Mouse (Mus musculus) intestine, embryonic 16.5 days (tissue): ENCODE data around the gene Gm21293. TPM values are rescaled to one million over a fixed set of nuclear protein-coding genes. Genes with fewer than 3 reads are reported as not detected.

Source experiments
- polyA plus RNA-seq: library from polyadenylated mRNA; unstranded; fragments of >200 nt; fragmentation: Nextera tagmentation; extraction: Ambion mirVana; gene quantifications from 2 replicates; pipeline ENCODE4 v1.2.1, GENCODE M21; 2015

The Gm21293 gene
- polyA plus RNA-seq, 1 experiment from 2014 or later: not detected

Other genes starting within 250 kb of the Gm21293 start
- not detected in 2 replicates for gene Gm6763, start 8.5 kb downstream of the Gm21293 start, polyA plus RNA-seq
- not detected in 2 replicates for gene Gm8764, start 17.0 kb downstream of the Gm21293 start, polyA plus RNA-seq
- not detected in 2 replicates for gene Gm21304, start 25.5 kb downstream of the Gm21293 start, polyA plus RNA-seq
- gene Gm21312, start 34.0 kb downstream of the Gm21293 start, polyA plus RNA-seq: not detected in 2 replicates
- not detected in 2 replicates for gene Gm20765, start 42.5 kb downstream of the Gm21293 start, polyA plus RNA-seq
- gene Gm4340, start 51.1 kb downstream of the Gm21293 start, polyA plus RNA-seq: not detected in 2 replicates